Comparison of ENCODE assay signal across 8 mouse cellular contexts in genomic region chr8:88450864-88451657, GRCm38 (mm10).
DNase-seq lines count a peak whose midpoint lies in the region; ATAC-seq lines count a peak whose summit lies in the region.

No protein-coding gene starts in this region.

- WGBS in heart, embryonic 16.5 days = 11% methylated on average over 26 of the region's 26 CpGs
- 3% methylated on average over 26 of the region's 26 CpGs for WGBS in limb, embryonic 10.5 days
- WGBS in midbrain, embryonic 16.5 days = 6% methylated on average over 26 of the region's 26 CpGs

- H3K4me2 ChIP-seq in heart, embryonic 16.5 days (ENCODE audit: low read depth, low read length) = peak overlapping the region; percentile 28
- H3K4me2 ChIP-seq in midbrain, embryonic 16.5 days (ENCODE audit: low read length) = peak overlapping the region; percentile 18; the same call in 1 of the 2 replicates

- H3K27me3 ChIP-seq in heart, embryonic 16.5 days (ENCODE audit: control insufficient read depth, insufficient read depth, low read length) = peaks cover 60% of the 10 kb centered on the region
- peaks cover 82% of the 10 kb centered on the region for H3K27me3 ChIP-seq in limb, embryonic 10.5 days (ENCODE audit: low read depth, poor library complexity, severe bottlenecking)
- H3K27me3 ChIP-seq in midbrain, embryonic 16.5 days (ENCODE audit: control insufficient read depth, insufficient read depth, low read depth, low read length) = peaks cover 5% of the 10 kb centered on the region; the same call in 1 of the 2 replicates

- no peak overlapping the region for H3K9ac ChIP-seq in heart, embryonic 16.5 days (ENCODE audit: low read length)
- H3K9ac ChIP-seq in midbrain, embryonic 16.5 days (ENCODE audit: low read depth, low read length) = no peak overlapping the region

- H3K27ac ChIP-seq in heart, embryonic 16.5 days (ENCODE audit: low read length) = no peak overlapping the region
- peak overlapping the region; percentile 63 for H3K27ac ChIP-seq in limb, embryonic 10.5 days
- no peak overlapping the region for H3K27ac ChIP-seq in midbrain, embryonic 16.5 days (ENCODE audit: low read length)

- no peaks in the 10 kb centered on the region for H3K36me3 ChIP-seq in heart, embryonic 16.5 days (ENCODE audit: control insufficient read depth, insufficient read depth)
- H3K36me3 ChIP-seq in limb, embryonic 10.5 days = no peaks in the 10 kb centered on the region
- no peaks in the 10 kb centered on the region for H3K36me3 ChIP-seq in midbrain, embryonic 16.5 days (ENCODE audit: control insufficient read depth, insufficient read depth, low read length)

- no peaks in the 10 kb centered on the region for H3K9me3 ChIP-seq in heart, embryonic 16.5 days (replicated peaks; ENCODE audit: control insufficient read depth, low read length)
- no peaks in the 10 kb centered on the region for H3K9me3 ChIP-seq in limb, embryonic 10.5 days (replicated peaks)
- no peaks in the 10 kb centered on the region for H3K9me3 ChIP-seq in midbrain, embryonic 16.5 days (replicated peaks; ENCODE audit: control insufficient read depth, low read length, poor library complexity, severe bottlenecking)

- DNase-seq in heart, adult 18-20 months = no peak
- peak; percentile 37 for DNase-seq in embryo, embryonic 10.5 days (ENCODE audit: low spot score)
- peak; percentile 54 for DNase-seq in limb, embryonic 10.5 days (ENCODE audit: low spot score)
- DNase-seq in left cerebral cortex, postnatal 4 days = no peak
- DNase-seq in adrenal gland, adult 8-10 months = no peak

- intact Hi-C loops in left cerebral cortex, postnatal 4 days (cut with DNase I) = no loop called here

- H3K4me1 ChIP-seq in heart, embryonic 16.5 days (ENCODE audit: control insufficient read depth, insufficient read depth, low read length) = peaks cover 17% of the 10 kb centered on the region
- peaks cover 67% of the 10 kb centered on the region for H3K4me1 ChIP-seq in limb, embryonic 10.5 days
- peaks cover 44% of the 10 kb centered on the region for H3K4me1 ChIP-seq in midbrain, embryonic 16.5 days (ENCODE audit: control insufficient read depth, insufficient read depth, low read length)

- peak overlapping the region; percentile 20 for H3K4me3 ChIP-seq in heart, embryonic 16.5 days (ENCODE audit: low read length)
- peak overlapping the region; percentile 35 for H3K4me3 ChIP-seq in limb, embryonic 10.5 days
- no peak overlapping the region for H3K4me3 ChIP-seq in midbrain, embryonic 16.5 days (ENCODE audit: low read depth, low read length)

- ATAC-seq in heart, embryonic 16.5 days (replicated peaks; ENCODE audit: extremely low read depth, insufficient read depth, low FRiP score) = no peak
- ATAC-seq in midbrain, embryonic 16.5 days = peak; percentile 15; the same call in 1 of the 2 replicates
- no peak for ATAC-seq in megakaryocyte-erythroid progenitor cell, adult 5-6 weeks (replicated peaks; ENCODE audit: low FRiP score, low TSS enrichment, poor library complexity, severe bottlenecking)

Comparison
In these comparisons a context has a peak if more than half of its experiments do, and no peak if none do; other contexts are left out.
1. DNase-seq: peak in embryo, embryonic 10.5 days (single experiment) and limb, embryonic 10.5 days (single experiment); none in heart, adult 18-20 months (0 of 2), left cerebral cortex, postnatal 4 days (single experiment) and adrenal gland, adult 8-10 months (single experiment).